Comparison of ENCODE assay signal across 11 mouse cellular contexts in the genomic region with DNA sequence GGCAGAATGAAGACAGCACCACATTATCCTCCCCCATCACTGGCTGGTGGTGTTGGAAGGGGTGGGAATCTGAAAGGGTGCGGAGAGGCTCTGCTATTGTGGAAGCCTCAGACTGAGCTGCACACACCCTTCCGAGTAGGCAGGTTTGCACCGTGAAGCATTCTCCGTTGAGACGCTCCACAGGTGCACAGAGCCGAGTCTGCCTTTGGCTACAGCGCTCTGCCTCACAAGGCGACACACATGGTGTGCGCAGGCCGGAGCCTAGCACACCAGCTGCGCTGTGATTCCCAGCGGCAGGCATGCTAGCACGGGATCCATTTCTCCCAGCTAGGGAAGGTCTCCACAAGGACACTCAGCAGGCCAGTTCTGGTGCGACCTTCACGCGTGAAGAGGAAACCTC. TPM values are rescaled to one million over a fixed set of nuclear protein-coding genes. Genes with fewer than 3 reads are reported as not detected.
DNase-seq lines count a peak whose midpoint lies in the region; ATAC-seq and TF ChIP-seq lines count a peak whose summit lies in the region.
"Had no signal": no experiment of that assay in that cellular context is flagged by ENCODE, and none has a peak within 500 bp of the region (broad histone marks: within the 10 kb centered on the region; RNA-seq: fewer than 3 reads in every experiment).

No protein-coding gene starts in this region.

- peak overlapping the region; percentile 53; the same call in 1 of the 2 replicates for H3K27ac ChIP-seq in forebrain, embryonic 10.5 days
- no peak overlapping the region for H3K27ac ChIP-seq in forebrain, embryonic 11.5 days (ENCODE audit: low read depth, low read length)
- H3K27ac ChIP-seq in testis, adult 2 months (ENCODE audit: control insufficient read depth, insufficient read depth, low read depth, low read length) = peak overlapping the region; percentile 78
- H3K27ac ChIP-seq: heart, adult 2 months had no signal

- H3K4me2 ChIP-seq in forebrain, embryonic 11.5 days (ENCODE audit: low read depth, low read length, severe bottlenecking) = no peak overlapping the region

- no peak for TF ChIP-seq CTCF in testis, adult 2 months (IDR thresholded peaks at IDR 0.05; ENCODE audit: control insufficient read depth, insufficient read depth, insufficient replicate concordance, low read depth, low read length)

- H3K4me1 ChIP-seq in forebrain, embryonic 10.5 days = peaks cover 47% of the 10 kb centered on the region
- H3K4me1 ChIP-seq in forebrain, embryonic 11.5 days (replicated peaks; ENCODE audit: control insufficient read depth, insufficient read depth, low read length) = peaks cover 13% of the 10 kb centered on the region
- H3K4me1 ChIP-seq in testis, adult 2 months (ENCODE audit: control insufficient read depth, insufficient read depth, low read length) = no peaks in the 10 kb centered on the region

- no peak for TF ChIP-seq POLR2A in testis, adult 2 months (IDR thresholded peaks at IDR 0.05; ENCODE audit: control insufficient read depth, low read depth, low read length)

- 69% methylated on average over 16 of the region's 16 CpGs for WGBS in forebrain, embryonic 10.5 days
- 66% methylated on average over 16 of the region's 16 CpGs for WGBS in forebrain, embryonic 11.5 days

- H3K36me3 ChIP-seq in forebrain, embryonic 10.5 days (replicated peaks) = no peaks in the 10 kb centered on the region
- H3K36me3 ChIP-seq in forebrain, embryonic 11.5 days (ENCODE audit: control insufficient read depth, insufficient read depth, low read length) = no peaks in the 10 kb centered on the region
- H3K36me3 ChIP-seq in testis, adult 2 months (ENCODE audit: control insufficient read depth, insufficient read depth, low read length) = no peaks in the 10 kb centered on the region

- no peak for ATAC-seq in forebrain, embryonic 11.5 days (replicated peaks; ENCODE audit: low FRiP score)
- ATAC-seq: liver, postnatal 0 days had no signal

- no peak overlapping the region for H3K4me3 ChIP-seq in forebrain, embryonic 10.5 days
- H3K4me3 ChIP-seq in forebrain, embryonic 11.5 days (ENCODE audit: low read depth, low read length) = no peak overlapping the region
- no peak overlapping the region for H3K4me3 ChIP-seq in testis, adult 2 months (ENCODE audit: control insufficient read depth, low read depth, low read length)
- H3K4me3 ChIP-seq: heart, adult 2 months had no signal

- DNase-seq in forebrain, embryonic 10.5 days (ENCODE audit: extremely low spot score, low spot score) = no peak
- no peak for DNase-seq in forebrain, embryonic 11.5 days (ENCODE audit: low spot score)
- no peak for DNase-seq in testis, postnatal 10 days (ENCODE audit: low spot score)
- peak; percentile 38 for DNase-seq in left cerebral cortex, adult 11 months (ENCODE audit: low spot score)
- DNase-seq in testis, postnatal 14 days (ENCODE audit: low spot score) = peak; percentile 39
- DNase-seq in thymus, postnatal 4 days = no peak
- no peak for DNase-seq in T-cell, adult 2 months (ENCODE audit: low spot score)
- DNase-seq: heart, adult 2 months; kidney, postnatal 25 days; liver, postnatal 0 days had no signal

- no peak overlapping the region for H3K9ac ChIP-seq in forebrain, embryonic 11.5 days (ENCODE audit: low read length)
- H3K9ac ChIP-seq: liver, postnatal 0 days had no signal

- peaks cover 22% of the 10 kb centered on the region for H3K27me3 ChIP-seq in forebrain, embryonic 10.5 days (ENCODE audit: poor library complexity, severe bottlenecking)
- H3K27me3 ChIP-seq in forebrain, embryonic 11.5 days (ENCODE audit: control insufficient read depth, insufficient read depth, low read length) = no peaks in the 10 kb centered on the region
- H3K27me3 ChIP-seq in testis, adult 2 months (ENCODE audit: control insufficient read depth, insufficient read depth, low read length) = no peaks in the 10 kb centered on the region

- peaks cover 3% of the 10 kb centered on the region; the same call in 1 of the 2 replicates for H3K9me3 ChIP-seq in forebrain, embryonic 10.5 days
- H3K9me3 ChIP-seq in forebrain, embryonic 11.5 days (ENCODE audit: control insufficient read depth, low read length) = peaks cover 2% of the 10 kb centered on the region; the same call in 1 of the 2 replicates

RNA-seq across cellular contexts. Expression of gene Rtl6, which starts 47.6 kb away (rescaled TPM):
- 25.5 and 26.9 TPM in 2 replicates for polyA plus RNA-seq in forebrain, embryonic 10.5 days (2016; fragmentation: Nextera tagmentation; extraction: Ambion mirVana)
- polyA plus RNA-seq in forebrain, embryonic 11.5 days (2014; fragmentation: Nextera tagmentation; extraction: Ambion mirVana) = 30.0 and 30.9 TPM in 2 replicates
- polyA plus RNA-seq in testis, adult 2 months (2012; rRNA removed) = 32.1 and 34.3 TPM in 2 replicates

Comparison
In these comparisons a context has a peak if more than half of its experiments do, and no peak if none do; other contexts are left out.
1. DNase-seq: peak in left cerebral cortex, adult 11 months (single experiment) and testis, postnatal 14 days (single experiment); none in forebrain, embryonic 10.5 days (single experiment), forebrain, embryonic 11.5 days (single experiment), testis, postnatal 10 days (single experiment), thymus, postnatal 4 days (single experiment) and T-cell, adult 2 months (single experiment).